Mouse (Mus musculus): ENCODE results near the gene Hmx1.

The Hmx1 gene

GRCm38 (mm10) chr5:35388491-35389111 lies at the start of gene Hmx1:
Gene Hmx1, plus strand, starts transcription at chr5:35389108.
- no peak for DNase-seq (ENCODE audit: low read depth)

GRCm38 (mm10) chr5:35345084-35345483 lies 43.8 kb upstream of the Hmx1 start:
- DNase-seq (ENCODE audit: low read depth): no peak

GRCm38 (mm10) chr5:35348794-35349193 lies 40.1 kb upstream of the Hmx1 start:
- DNase-seq (ENCODE audit: low read depth): no peak

- DNase-seq (ENCODE audit: low read depth): no peak
Observed at GRCm38 (mm10) chr5:35357544-35358440, 31.1 kb upstream of the Hmx1 start.

- peak; percentile 81 for DNase-seq (ENCODE audit: low read depth)
Observed at GRCm38 (mm10) chr5:35361570-35362284, 27.2 kb upstream of the Hmx1 start.

GRCm38 (mm10) chr5:35366241-35367032 lies 22.5 kb upstream of the Hmx1 start:
- DNase-seq (ENCODE audit: low read depth): no peak

- DNase-seq (ENCODE audit: low read depth): no peak
Observed at GRCm38 (mm10) chr5:35368916-35369315, 20.0 kb upstream of the Hmx1 start.

- no peak for DNase-seq (ENCODE audit: low read depth)
Observed at GRCm38 (mm10) chr5:35379066-35379465, 9.8 kb upstream of the Hmx1 start.

- peak; percentile 8 for DNase-seq (ENCODE audit: low read depth)
Observed at GRCm38 (mm10) chr5:35379815-35380214, 9.1 kb upstream of the Hmx1 start.

GRCm38 (mm10) chr5:35387834-35388490 lies 946 bp upstream of the Hmx1 start:
- DNase-seq (ENCODE audit: low read depth): no peak

- DNase-seq (ENCODE audit: low read depth): no peak
Observed at GRCm38 (mm10) chr5:35389441-35389840, 533 bp downstream of the Hmx1 start.

GRCm38 (mm10) chr5:35389915-35390314 lies 1.0 kb downstream of the Hmx1 start:
- no peak for DNase-seq (ENCODE audit: low read depth)

GRCm38 (mm10) chr5:35390848-35391655 lies 2.1 kb downstream of the Hmx1 start:
- no peak for DNase-seq (ENCODE audit: low read depth)

- DNase-seq (ENCODE audit: low read depth): no peak
Observed at GRCm38 (mm10) chr5:35391656-35392333, 2.9 kb downstream of the Hmx1 start.

GRCm38 (mm10) chr5:35392334-35392695 lies 3.4 kb downstream of the Hmx1 start:
- DNase-seq (ENCODE audit: low read depth): no peak

- DNase-seq (ENCODE audit: low read depth): no peak
Observed at GRCm38 (mm10) chr5:35395566-35396440, 6.9 kb downstream of the Hmx1 start.

- no peak for DNase-seq (ENCODE audit: low read depth)
Observed at GRCm38 (mm10) chr5:35396976-35397641, 8.2 kb downstream of the Hmx1 start.

GRCm38 (mm10) chr5:35397642-35398309 lies 8.9 kb downstream of the Hmx1 start:
- no peak for DNase-seq (ENCODE audit: low read depth)

All from naive thymus-derived CD4-positive, alpha-beta T cell, adult 2 months (primary cell).